Mouse (Mus musculus) testis, adult 2 months (tissue): Measurements from ENCODE around the gene Deup1. TPM values are rescaled to one million over a fixed set of nuclear protein-coding genes. Genes with fewer than 3 reads are reported as not detected.
"Not testable (repeated sequence)": the region's sequence is repeated elsewhere in the genome, so short reads cannot be mapped to it uniquely, and the experiment has no call there.

ENCODE experiments used
- H3K27ac ChIP-seq: fragments of 200-500 bp; 2 replicates; pipeline ENCODE4 v1.5.1; 2012; ENCODE audit warnings: low read depth, low read length; ENCODE audit not compliant: control insufficient read depth, insufficient read depth
- H3K27me3 ChIP-seq: fragments of 200-500 bp; 2 replicates; pipeline ENCODE4 v1.6.1; 2012; ENCODE audit warnings: mild to moderate bottlenecking, low read length, moderate library complexity; ENCODE audit not compliant: control insufficient read depth, insufficient read depth
- H3K36me3 ChIP-seq: fragments of 200-500 bp; 2 replicates; pipeline ENCODE4 v1.6.1; 2012; ENCODE audit warnings: mild to moderate bottlenecking, low read length; ENCODE audit not compliant: control insufficient read depth, insufficient read depth
- H3K4me1 ChIP-seq: fragments of 200-500 bp; 2 replicates; pipeline ENCODE4 v1.6.1; 2012; ENCODE audit warnings: low read length; ENCODE audit not compliant: control insufficient read depth, insufficient read depth
- H3K4me3 ChIP-seq: fragments of 200-500 bp; 2 replicates; pipeline ENCODE4 v1.5.1; 2012; ENCODE audit warnings: low read depth, mild to moderate bottlenecking, low read length, moderate library complexity, mixed read lengths; ENCODE audit not compliant: control insufficient read depth
- CTCF ChIP-seq: fragments of 200-500 bp; IDR thresholded peaks from 2 replicates; pipeline ENCODE4 v1.5.1; 2012; ENCODE audit warnings: low read depth, mild to moderate bottlenecking, inconsistent platforms, low read length, moderate library complexity; ENCODE audit not compliant: control insufficient read depth, insufficient read depth, insufficient replicate concordance
- POLR2A ChIP-seq: fragments of 200-500 bp; IDR thresholded peaks from 2 replicates; pipeline ENCODE4 v1.6.1; 2012; ENCODE audit warnings: low read depth, mild to moderate bottlenecking, inconsistent platforms, low read length, moderate library complexity; ENCODE audit not compliant: control insufficient read depth
- polyA plus RNA-seq: library from polyadenylated mRNA; depleted of rRNA; stranded (reverse); fragments of >200 nt; gene quantifications from 2 replicates; pipeline ENCODE4 v1.2.3, GENCODE M21; 2012

Gene Deup1
- polyA plus RNA-seq, 1 experiment: 78.6 TPM

GRCm38 (mm10) chr9:15578427-15578826, 49.3 kb downstream of the Deup1 start:
- no peak for TF ChIP-seq POLR2A
- TF ChIP-seq CTCF: no peak
- Histone ChIP-seq H3K4me3 (no peak overlapping the region), H3K27ac (no peak overlapping the region)

GRCm38 (mm10) chr9:15574750-15575454, 52.8 kb downstream of the Deup1 start:
- TF ChIP-seq POLR2A (no peak), CTCF (no peak)
- Histone ChIP-seq H3K36me3 (no peaks in the 10 kb centered on the region), H3K27me3 (no peaks in the 10 kb centered on the region), H3K27ac (no peak overlapping the region), H3K4me3 (no peak overlapping the region), H3K4me1 (no peaks in the 10 kb centered on the region)

More at GRCm38 (mm10) chr9:15578427-15578826, 49.3 kb downstream of the Deup1 start:
- Histone ChIP-seq H3K4me1 (no peaks in the 10 kb centered on the region), H3K36me3 (no peaks in the 10 kb centered on the region), H3K27me3 (no peaks in the 10 kb centered on the region)

- H3K27me3 ChIP-seq: no peaks in the 10 kb centered on the region
- no peaks in the 10 kb centered on the region for H3K36me3 ChIP-seq
- TF ChIP-seq CTCF (no peak), POLR2A (no peak)
- no peaks in the 10 kb centered on the region for H3K4me1 ChIP-seq
- no peak overlapping the region for H3K27ac ChIP-seq
- no peak overlapping the region for H3K4me3 ChIP-seq
Measured at GRCm38 (mm10) chr9:15562353-15562752, 65.4 kb downstream of the Deup1 start.

- no peaks in the 10 kb centered on the region for H3K36me3 ChIP-seq
- H3K27me3 ChIP-seq: no peaks in the 10 kb centered on the region
- TF ChIP-seq POLR2A: no peak
- no peak for TF ChIP-seq CTCF
- no peaks in the 10 kb centered on the region for H3K4me1 ChIP-seq
- H3K27ac ChIP-seq: no peak overlapping the region
- H3K4me3 ChIP-seq: no peak overlapping the region
Measured at GRCm38 (mm10) chr9:15560451-15560850, 67.3 kb downstream of the Deup1 start.

GRCm38 (mm10) chr9:15553322-15553721, 74.4 kb downstream of the Deup1 start:
- Histone ChIP-seq H3K27ac (no peak overlapping the region), H3K4me3 (no peak overlapping the region), H3K27me3 (no peaks in the 10 kb centered on the region), H3K36me3 (no peaks in the 10 kb centered on the region), H3K4me1 (no peaks in the 10 kb centered on the region)
- no peak for TF ChIP-seq CTCF
- no peak for TF ChIP-seq POLR2A

- H3K36me3 ChIP-seq: no peaks in the 10 kb centered on the region
- no peak overlapping the region for H3K27ac ChIP-seq
- TF ChIP-seq POLR2A: no peak
- no peak for TF ChIP-seq CTCF
- H3K4me3 ChIP-seq: no peak overlapping the region
- no peaks in the 10 kb centered on the region for H3K4me1 ChIP-seq
- H3K27me3 ChIP-seq: no peaks in the 10 kb centered on the region
Measured at GRCm38 (mm10) chr9:15551933-15552851, 75.5 kb downstream of the Deup1 start.

GRCm38 (mm10) chr9:15551073-15551472, 76.7 kb downstream of the Deup1 start:
- not testable (repeated sequence) for H3K4me3 ChIP-seq, H3K27ac ChIP-seq, H3K27me3 ChIP-seq, H3K36me3 ChIP-seq, H3K4me1 ChIP-seq
